Mouse (Mus musculus) MEL-GATA-1-ER (cell line): ENCODE results near the gene Gtf2ird1.
A peak's percentile ranks its signal among the peaks of the same experiment; 100 is the strongest.
"Not testable (repeated sequence)": the region's sequence is repeated elsewhere in the genome, so short reads cannot be mapped to it uniquely, and the experiment has no call there.

ENCODE experiments used
- DNase-seq: peaks from one replicate; pipeline ENCODE4 v3.0.0-alpha.2; 2012; ENCODE audit warnings: low read depth; ENCODE audit errors: extremely low read depth

Gtf2ird1 gene

DNA sequence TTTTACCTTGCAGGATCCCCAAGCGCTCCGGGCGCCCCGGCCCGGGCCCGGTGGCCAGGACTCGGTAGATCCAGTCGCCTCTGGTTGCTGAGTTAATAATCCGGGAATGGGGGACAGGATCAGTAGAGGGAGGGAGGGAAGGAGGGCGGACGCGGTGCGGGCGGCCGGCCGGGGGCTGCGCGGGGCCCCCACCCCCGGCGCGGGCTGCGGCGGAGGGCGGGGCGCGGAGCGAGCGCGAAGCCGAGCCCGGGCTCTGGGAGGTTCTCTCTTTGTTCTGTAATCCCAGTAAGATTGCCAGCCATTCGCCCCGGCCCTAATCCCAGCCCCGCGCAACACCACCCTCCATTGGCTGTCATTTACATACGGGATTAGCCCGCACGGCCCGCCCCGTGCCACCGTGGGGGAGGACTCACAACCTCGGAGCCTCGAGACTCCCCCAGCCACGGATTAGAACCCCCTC is at the start of gene Gtf2ird1:
Gtf2ird1 (minus strand) TSS at position 214 of the 460 bp plus-strand sequence.
- peak; percentile 50 for DNase-seq

DNA sequence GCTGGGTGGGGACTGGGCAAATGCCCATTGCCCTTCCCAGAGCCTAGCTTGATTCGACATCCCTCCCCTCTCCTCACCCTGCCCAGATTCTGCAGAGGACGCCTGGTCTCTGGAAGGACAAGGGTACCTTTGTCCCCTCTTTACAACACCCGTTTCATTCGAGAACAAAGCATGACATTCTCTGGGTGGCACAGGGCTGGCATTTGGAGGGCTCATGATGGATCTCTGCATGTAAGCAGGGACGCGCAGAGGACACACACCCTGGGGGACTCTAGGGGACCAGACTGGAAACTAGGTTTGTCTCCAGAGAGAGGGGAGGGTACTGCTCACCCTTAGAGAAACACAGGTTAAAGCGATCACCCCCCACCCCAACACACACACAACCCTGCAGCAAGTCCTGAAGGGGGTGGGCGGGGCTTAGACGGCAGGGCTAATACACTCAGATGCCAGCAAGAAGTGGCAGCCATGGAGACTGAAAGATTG is 49.3 kb upstream of the Gtf2ird1 start:
- DNase-seq: no peak

DNA sequence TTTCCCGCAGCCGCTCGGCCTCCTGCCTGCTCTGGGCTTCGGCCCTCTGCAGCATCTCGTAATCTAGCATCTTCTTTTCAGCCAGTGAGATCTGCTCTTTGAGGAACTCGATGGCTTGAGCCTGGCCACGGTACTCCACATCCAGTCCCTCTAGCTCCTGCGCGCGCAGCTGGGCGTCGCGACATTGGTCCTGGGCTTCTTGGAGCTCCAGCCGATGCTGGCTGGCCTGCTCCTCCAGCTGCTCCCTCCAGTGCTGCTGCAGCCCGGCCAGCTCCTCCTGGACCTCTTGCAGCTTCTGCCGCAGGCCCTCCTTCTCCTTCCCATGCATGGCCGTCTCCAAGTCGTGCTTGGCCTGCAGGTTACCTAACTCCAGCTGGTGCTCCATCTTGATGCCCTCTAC is 46.1 kb upstream of the Gtf2ird1 start:
- no peak for DNase-seq

DNA sequence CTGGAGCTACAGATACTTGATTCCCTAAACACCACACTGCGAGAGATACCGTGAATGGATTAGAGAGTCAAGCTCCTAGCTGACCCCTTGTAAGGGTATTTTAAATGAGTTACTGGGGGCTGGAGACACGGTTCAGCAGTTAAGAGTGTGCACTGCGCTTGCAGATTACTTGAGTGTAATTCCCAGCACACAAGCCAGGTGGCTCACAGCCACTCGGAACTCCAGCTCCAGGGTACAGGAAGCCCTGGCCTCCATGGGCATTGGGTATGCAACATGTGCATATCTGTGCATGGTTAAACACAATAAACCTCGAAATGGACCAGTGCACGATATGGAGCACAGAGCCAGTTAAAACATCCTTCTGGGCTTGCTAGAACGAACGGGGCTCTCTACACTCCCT is 44.9 kb upstream of the Gtf2ird1 start:
- DNase-seq: no peak

- no peak for DNase-seq
Measured at GRCm38 (mm10) chr5:134500681-134501080, 44.2 kb upstream of the Gtf2ird1 start.

DNA sequence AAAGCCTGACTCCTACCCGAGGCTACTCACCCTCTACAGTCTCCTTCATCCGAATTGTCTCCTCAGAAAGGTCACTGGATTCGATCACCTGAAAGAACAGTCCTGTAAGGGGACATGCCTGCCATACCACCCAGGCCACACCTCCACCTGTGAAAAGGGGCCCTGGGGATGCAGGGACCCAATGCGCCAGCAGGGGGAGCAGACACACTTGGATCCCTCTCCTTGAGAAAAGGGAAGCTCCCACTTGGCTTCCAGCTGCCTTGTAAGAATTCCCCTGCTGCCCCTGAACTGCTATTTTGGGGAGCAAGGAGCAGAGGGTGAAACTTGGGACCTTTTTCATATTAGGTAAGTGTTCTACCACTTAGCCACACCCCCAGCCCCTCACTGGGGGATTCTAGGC is 43.5 kb upstream of the Gtf2ird1 start:
- DNase-seq: no peak

- no peak for DNase-seq
Measured at GRCm38 (mm10) chr5:134497026-134497425, 40.5 kb upstream of the Gtf2ird1 start.

- no peak for DNase-seq
Measured at GRCm38 (mm10) chr5:134495796-134496195, 39.3 kb upstream of the Gtf2ird1 start.

GRCm38 (mm10) chr5:134494142-134494541 is 37.6 kb upstream of the Gtf2ird1 start:
- DNase-seq: peak; percentile 66

DNA sequence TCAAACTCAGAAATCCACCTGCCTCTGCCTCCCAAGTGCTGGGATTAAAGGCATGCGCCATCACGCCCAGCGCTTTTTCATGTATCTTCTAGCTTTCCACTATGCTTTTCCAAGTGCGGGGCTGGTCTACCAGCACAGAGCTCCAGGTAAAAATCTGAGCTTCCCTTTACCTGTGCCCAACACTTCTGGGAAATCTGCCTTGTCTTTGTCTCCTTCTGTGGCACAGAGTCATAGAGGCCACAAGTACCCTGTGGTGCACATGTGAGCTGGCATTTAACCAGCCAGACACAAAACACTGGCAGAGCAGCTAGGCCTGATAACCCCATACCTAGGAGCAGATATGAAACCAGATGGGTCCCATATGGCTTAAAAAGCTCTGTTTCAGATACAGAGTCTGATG is 36.4 kb upstream of the Gtf2ird1 start:
- DNase-seq: no peak

GRCm38 (mm10) chr5:134491712-134492417 is 35.3 kb upstream of the Gtf2ird1 start:
- peak; percentile 70 for DNase-seq

DNA sequence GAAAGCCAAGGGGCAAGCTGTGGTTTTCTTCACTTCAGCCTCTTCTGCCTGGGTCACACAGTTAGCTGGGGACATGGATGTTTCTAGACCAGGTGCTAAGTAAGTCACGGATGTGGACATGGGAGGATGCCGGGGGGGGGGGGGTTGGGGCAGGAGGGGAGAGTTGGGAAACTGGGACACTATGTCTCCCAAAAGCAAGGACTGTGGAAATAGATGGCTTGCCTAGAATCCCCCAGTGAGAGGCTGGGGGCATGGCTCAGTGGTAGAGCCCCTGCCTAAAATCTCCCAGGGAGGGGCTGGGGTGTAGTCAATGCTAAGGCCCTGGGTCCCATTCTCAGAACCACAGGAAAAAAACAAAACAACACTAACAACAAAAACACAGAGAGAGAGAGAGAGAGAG is 34.7 kb upstream of the Gtf2ird1 start:
- DNase-seq: no peak

- DNase-seq: no peak
Measured at GRCm38 (mm10) chr5:134490465-134490864, 33.9 kb upstream of the Gtf2ird1 start.

DNA sequence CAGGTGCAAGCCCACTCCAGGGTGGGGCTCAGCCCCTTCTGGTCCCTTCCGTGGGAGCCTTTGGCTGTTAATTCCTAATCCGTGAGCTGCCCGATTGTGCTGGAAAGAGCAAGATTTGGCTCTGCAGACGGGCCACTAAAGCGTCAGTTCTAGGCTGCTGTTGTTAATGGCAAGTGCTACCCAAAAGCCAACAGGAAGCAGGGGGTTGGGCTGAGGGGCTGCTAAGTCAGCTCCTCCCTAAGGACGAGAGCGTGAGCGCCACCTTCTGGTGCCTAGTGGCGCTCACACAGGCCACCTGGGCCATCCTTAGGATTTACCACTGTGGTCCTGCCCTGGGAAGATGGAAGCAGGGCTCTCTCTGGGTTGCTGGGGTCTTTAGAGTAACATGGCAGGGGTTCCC is 33.1 kb upstream of the Gtf2ird1 start:
- peak; percentile 47 for DNase-seq

DNA sequence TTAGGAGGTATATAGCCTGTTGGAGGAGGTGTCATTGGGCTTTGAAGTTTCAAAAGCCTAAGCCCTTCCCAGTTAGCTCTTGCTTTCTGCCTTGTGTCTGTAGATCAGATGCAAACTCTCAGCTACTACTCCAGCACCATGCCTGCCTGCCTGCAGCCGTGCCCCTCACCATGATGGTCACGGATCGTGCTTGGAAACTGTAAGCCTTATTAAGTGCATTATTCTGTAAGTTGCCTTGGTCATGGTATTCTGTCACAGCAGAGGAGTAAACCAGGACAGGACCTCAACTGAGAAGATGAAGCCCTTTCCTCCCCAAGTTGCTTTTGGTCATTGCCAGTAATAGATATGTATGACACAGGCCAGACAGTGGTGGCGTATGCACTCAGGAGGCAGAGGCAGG is 32.1 kb upstream of the Gtf2ird1 start:
- no peak for DNase-seq

DNA sequence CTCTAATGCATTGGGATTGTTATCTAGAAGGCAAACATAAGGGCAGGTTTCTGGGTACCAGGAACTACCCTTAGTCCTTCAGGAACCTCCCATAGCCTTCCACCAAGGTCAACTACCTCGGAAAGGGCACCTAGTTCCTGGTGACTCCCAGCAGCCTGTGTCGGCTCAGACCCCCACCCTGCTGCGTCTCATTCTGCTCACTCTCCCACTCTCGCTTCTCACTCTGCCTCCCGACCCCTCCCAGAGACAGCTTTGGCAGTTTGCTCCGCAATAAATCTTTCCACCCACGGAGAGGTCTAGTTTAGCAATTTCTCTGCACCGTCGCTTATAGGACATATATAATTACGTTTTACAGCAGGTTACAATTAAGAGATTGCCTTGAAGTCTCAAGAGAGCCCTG is 31.5 kb upstream of the Gtf2ird1 start:
- DNase-seq: no peak

DNA sequence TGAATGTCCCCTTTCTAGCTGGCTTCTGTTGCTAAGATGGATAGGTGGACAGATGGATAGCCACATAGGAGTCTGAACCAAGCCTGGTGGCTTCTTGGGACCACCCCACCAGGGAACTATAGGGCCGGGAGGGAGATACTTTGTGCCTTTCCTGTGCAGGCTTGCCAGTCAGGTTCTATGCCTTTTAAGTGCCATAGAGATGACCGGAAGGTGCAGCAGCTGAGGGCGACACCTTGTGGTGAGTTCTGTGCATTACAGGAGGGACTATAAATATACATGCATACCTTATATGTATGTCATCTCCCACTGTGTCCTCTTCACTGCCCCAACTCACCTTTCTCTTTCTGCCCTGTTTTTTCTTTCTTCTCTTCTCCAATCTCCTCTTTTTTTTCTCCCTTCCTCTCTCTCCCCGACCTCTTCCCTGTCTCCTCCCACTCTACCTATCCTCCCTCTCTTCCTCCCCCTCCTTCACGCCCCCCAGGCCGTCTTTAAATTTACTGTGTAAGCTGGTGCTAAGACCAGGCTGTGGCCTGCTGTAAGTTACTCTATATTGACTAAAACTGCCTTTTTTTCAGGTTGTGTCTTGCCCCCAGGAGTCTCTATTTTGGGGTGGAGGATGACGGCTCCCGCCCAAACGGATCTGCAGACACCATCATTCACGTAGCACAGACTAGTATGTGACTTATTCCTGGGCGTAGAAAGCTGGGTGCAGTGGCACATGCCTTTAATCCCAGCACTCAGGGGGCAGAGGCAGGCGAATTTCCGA is 29.6 kb upstream of the Gtf2ird1 start:
- DNase-seq: peak; percentile 74

GRCm38 (mm10) chr5:134485183-134485730 is 28.7 kb upstream of the Gtf2ird1 start:
- DNase-seq: no peak

DNA sequence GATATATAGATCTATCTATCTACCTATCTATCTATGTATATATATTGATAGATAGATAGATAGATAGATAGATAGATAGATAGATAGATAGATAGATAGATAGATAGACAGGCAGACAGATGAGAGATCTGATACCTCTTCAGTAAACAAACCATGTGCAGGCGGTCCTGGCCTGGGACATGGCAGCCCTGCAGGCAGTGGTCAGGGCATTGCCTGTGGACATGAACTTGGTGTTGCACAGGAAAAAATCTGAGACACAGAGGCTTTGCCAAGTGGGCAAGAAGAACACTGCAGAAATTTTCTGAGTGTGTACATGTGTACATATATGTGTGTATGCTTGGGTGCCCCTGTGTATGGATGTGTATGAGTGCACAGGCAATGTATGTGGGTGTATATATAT is 26.8 kb upstream of the Gtf2ird1 start:
- DNase-seq: no peak

DNA sequence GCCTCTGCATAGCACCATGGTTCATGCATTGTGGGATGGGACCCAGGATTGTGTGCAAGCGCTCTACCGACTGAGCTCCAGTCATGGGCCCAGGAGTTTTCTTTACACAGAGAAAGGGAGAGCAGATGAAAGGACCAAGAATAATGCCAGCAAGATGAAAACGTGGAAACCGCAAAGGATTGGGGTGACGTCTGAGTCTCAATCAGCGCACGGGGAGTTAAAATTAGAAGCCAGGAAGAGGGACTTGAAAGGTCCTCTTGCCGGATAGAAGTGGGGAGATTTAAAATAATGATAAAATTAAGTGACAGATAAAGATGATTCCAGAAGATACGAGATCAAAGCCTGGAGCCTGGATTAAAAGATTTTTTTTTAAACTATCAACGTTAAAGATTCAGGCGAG is 25.8 kb upstream of the Gtf2ird1 start:
- no peak for DNase-seq

DNA sequence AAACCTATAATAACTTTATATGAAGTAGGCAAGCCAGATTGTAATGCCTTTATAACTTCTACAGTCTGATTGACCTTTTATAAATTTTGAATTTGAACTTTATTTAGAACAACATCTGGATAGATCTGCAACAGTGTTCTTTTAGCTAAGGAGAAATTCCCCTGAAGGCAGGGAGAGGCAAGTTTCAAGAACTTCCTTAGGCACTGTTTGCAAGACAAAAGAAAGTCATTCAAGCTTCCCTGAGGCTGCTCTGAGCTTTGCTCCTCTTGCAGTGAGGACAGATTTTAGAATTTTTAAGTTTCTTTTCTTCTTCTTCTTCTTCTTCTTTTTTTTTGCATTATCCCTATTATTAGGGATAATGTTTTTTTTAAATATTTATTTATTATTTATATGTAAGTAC is 22.4 kb upstream of the Gtf2ird1 start:
- not testable (repeated sequence) for DNase-seq

DNA sequence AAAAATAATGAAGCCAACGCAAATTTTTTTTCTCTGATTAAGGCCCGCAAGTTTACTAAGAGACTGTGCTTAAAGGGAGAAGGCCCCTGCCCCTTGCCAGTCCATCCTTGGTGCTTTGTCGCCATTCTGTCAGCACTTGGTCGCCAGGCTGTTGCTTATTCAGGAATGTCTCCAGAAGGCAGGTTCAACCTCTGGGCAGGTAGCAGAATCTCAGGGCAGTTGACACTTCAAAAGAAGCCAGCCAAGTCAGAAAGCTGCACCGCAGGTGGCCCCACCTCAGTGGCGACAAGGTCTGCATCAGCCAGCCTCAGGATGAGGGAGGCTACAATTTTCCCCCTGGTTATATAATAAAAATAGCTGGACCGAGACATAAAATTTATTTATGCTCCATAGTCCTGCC is 19.2 kb upstream of the Gtf2ird1 start:
- not testable (repeated sequence) for DNase-seq
